Mouse (Mus musculus) fat pad, adult 2 months (tissue): ENCODE data around the gene Cyp27b1.
A peak's percentile ranks its signal among the peaks of the same experiment; 100 is the strongest.

ENCODE experiments used
- DNase-seq: peaks from one replicate; pipeline ENCODE4 v3.0.0-alpha.2; 2011; ENCODE audit warnings: low read depth, low spot score; ENCODE audit errors: extremely low read depth

Gene Cyp27b1

DNA sequence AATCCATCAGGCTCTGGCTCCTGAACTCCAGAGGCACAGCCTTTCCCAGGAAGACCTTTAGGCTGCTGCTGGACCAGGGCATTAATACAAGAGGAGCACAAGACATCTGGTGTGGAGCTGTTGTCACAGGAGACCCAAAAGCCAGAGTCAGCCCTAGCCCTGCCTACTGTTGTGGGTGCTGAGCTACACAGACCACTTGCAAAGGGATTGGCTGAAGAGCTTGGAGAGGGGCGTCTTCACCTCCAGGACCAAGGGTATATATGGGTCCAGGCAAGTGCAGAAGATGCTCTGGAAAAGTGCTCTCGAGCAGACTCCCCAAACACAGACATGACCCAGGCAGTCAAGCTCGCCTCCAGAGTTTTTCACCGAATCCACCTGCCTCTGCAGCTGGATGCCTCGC, at the start of gene Cyp27b1:
Cyp27b1 (plus strand) TSS at position 297 of the 400 bp plus-strand sequence.
- no peak for DNase-seq

DNA sequence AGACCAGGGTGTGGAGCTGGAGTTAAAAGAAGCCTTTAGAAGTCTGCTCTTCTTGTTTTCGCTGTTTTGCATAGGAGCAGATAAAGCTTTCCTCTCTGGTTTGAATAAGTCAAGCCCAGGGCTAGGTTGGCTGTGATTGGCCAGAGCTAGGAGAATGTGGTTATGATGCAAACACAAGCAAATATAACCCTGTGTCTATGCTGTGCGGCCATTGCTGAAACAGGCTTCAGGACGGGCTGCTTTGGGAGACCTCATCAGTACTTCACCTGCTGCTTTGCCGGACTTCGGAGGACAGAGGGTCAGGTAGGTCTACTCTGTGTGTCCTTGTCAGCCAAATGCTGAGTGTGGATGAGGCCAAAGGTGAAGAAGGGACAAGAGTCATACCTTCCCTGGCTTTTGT, 47.5 kb upstream of the Cyp27b1 start, which contains the start of gene Avil:
Avil (plus strand) TSS at position 181 of the 400 bp plus-strand sequence.
- DNase-seq: no peak

DNA sequence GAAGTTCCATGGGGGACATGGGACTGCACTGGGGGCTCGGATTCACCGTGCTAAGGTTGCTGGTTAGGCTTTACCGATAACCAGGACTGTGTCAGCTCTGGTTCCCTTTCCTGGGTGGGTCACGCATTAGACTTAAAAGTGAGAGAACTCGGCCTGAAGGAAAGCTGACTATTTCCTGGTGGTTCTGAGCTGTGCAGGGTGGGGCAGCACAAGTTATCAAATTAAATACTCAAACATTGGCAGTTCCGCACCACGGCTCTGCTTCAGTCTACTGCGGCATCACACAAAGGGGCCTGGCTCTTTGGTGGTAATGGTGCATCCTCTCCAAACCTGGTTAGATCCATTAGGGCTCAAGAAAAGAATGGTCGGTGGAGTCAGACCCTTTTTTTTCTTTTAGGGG, 46.8 kb upstream of the Cyp27b1 start:
- no peak for DNase-seq

DNA sequence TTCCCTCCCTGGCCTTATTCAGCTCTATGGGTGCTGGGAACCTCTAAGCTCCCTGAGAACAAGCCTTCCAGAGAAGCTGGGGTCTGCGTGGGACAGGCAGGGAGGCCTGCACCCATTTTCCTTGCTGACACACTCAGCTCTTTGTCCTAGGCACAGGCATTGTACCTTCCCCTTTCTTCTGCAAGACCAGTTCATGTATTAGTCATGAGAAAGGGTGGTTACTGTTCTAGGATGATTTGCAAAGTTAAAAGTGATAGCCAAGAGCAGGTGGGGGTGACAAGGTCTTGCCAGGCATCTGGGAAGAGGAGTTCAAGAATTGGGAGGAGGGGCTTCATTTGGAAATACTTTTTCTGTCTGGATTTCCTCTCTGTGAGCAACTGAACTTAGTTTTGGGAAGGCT, 46.0 kb upstream of the Cyp27b1 start:
- no peak for DNase-seq

DNA sequence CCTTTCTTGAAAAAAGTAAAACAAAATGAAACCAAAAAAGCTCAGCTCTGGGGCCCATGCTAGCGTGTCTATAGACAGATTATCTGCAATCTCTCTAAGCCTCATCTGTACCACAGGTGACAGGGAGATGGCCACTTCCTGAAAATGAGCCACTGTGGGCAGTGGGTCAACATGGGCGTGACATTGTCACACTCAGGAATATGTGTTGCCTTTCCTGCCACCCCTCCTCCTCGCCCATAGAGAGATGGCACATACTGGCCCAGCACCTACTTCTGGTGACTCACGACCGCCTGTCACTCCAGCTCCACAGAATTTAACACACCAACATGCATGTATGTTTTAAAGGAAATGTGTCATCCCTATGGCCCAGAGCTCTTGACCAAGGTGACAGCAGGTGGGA, 45.3 kb upstream of the Cyp27b1 start:
- no peak for DNase-seq

DNA sequence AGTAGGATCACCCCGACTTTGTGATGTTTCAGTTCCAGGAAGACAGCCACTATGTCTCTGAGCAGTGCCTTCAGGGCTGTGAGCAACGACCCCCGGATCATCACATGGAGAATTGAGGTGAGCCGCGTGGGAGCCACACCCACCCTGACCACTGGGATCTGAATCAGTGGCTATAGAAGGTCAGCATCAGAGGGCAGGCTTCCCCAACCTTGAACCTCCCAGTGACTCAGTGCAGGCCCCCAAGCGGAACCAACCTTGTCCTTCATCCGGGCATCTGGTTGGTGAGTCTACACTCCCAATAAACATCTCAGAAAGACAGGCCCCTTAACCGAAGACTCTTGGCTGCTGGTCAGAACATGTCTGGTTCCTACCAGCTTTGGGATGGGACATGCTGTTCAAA, 44.7 kb upstream of the Cyp27b1 start:
- no peak for DNase-seq

DNA sequence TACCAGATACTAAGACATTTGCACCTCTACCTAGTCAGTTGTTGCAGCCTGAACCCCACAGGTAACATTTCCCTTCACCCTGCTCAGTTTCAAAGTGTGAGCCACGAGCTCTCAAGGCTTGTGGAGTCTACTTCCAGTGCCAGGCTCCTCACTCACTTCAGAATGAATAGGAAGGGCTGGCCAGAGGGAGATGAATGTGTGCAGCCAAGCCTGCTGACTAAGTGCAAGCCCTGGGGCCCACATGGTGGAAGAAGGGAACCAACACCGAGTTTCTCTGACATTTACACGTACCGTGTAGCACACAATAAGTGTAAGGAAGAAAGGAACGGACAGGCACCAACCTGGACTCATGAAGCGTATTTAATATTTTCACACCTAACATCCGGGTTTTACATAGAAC, 44.2 kb upstream of the Cyp27b1 start:
- DNase-seq: no peak

DNA sequence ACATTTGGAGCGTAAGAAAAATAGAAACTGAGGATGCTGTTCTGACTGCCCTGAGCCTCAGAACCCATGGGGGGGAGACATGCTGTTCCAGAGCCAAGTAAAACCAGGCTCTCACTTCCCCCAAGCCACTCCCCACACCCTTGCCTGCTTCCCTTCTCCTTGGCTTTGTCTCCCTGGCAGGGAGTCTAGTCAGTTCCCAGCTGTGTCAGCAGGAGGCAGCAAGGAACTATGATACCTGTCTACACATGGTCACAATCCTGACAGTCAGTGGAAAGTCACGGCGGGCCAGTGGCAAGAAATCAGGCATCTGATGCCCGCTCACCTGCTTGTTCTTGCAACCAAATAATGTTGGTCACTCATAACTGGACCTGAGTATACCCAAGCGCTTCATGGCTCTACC, 31.6 kb upstream of the Cyp27b1 start:
- DNase-seq: no peak

DNA sequence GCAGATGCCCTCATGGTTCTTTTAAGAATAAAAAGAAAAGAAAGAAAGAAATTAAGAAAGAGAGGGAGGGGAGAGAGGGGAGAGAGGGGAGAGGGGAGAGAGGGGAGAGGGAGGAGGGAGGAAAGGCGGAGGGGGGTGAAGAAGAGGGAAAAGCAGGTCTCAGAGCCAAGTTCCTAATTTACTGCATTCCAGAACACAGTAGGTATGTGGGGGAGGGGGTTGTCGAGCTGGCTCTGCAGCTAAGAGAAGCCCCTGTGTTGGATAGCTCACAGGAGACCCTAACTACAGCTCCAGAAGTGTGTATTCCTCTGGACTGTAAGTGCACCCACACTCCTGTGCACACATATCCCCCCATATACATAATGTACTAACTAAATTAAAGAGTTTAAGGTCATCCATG, 31.0 kb upstream of the Cyp27b1 start:
- DNase-seq: no peak

DNA sequence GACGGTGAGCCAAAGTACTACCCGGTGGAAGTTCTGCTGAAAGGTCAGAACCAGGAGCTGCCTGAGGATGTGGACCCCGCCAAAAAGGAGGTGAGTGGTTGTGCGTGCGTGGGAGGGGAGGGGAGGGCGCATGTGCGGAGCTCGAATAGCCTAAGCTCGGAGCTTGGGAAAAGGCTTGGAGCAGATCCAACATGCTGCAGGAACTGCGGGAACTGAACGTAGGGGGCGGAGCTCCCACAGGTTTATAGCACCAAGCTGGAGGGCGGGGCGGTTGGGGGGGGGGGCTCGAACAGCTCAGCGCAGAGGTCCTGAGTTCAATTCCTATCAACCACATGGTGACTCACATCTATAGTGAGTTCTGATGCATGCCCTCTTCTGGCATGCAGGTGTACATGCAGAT, 29.6 kb upstream of the Cyp27b1 start:
- no peak for DNase-seq

DNA sequence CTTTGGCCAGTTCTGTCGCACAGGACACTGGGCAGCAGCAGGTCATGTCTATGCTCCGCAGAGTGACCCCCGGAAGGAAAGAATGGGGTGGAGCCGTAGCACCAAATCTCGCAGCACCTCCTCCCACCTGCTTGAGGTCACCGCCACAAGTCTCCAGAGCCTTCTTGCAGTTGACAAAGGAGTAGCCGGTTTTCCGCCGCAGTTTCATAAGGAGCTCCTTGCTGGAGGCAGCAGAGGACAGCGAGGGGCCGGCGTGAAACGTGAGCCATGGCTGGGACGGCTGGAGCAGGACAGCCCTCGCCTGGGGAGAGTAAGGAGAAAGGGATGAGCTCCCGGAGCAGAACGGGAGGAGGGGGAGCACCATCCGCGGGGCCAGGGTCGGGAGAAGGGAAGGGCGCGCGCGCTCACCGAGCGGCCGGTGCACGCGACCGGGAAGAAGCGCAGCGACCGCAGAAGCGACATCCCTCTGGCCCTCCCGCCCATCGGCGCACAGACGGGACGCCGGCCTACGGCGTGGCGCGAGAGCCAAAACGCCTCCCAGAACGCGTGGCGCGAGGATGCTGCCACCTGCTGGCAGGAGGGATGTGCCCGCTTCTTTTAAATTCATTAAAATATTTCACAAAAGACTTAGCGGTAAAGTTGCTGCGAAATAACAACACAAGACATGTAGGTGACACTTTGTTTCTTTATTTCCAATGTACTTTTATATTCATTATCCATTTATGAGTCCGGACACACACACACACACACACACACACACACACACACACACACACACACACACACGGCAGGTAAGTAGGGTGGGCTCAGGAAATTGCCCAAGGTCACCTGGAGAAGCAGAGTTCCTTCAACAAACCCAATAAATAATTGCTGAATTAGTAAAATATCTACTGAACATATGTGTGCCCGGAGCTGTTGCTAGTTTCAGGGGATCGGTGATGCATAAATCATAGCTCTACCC, 17.4 kb upstream of the Cyp27b1 start, which contains the start of gene Tsfm:
Tsfm (minus strand) TSS at position 505 of the 961 bp plus-strand sequence.
- DNase-seq: peak; percentile 18

DNA sequence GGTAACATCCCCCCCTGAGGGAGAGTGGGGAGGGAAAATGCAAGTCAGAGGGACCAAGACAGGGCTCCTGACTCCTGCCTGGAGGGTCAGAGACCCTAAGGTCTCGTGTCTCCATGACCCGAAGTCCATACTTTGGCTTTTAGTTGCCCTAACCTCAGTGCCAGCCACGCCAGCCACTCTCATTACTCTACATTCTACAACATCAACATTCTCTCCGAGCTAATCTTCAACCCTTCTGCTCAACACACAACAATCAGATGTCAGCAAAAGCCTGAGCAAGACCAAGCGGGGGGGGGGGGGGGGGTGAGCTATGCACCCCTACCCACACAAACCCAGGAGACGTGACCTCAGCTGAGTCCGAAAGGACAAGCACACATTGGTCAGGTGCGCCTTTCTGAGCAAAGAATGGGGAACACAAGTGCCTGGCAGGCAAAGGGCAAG, 14.7 kb upstream of the Cyp27b1 start:
- no peak for DNase-seq

DNA sequence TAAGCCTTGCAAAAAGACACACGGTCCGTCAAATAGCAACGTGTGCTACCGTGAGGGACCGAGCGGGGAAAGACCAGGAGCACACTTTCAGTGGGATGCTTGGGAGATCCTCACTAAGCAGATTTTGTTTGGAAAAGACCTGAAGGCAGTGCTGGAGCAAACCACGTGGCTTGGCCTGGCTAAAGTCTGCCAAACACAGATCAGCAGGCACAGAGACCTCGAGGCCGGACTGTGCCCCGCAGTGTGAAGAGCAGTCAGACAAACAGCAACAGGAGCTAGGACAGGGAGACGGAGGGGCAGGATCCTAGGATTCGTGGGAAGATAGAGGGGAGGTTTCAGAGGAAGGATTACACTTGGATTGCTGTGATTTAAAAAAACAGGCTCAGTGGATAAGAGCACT, 11.8 kb upstream of the Cyp27b1 start:
- no peak for DNase-seq

DNA sequence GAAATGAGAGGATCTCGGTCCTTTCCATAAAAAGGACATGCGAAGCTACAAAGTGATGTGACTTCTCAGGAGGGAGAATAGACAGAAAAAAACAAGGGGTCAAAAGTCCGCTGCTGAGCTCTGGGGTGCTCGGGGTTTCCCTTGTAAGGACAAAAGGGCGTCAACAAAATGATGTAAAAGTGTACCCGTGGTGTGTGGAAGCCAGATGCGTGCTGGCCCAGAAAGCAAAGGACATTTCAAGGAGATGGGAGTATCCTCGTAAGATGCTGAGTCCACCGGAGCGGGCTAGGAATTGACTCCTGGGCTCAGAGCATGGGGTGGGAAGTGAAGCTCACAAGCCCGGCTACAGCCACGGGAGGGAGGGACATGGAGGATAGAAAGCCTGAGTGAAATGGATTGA, 10.4 kb upstream of the Cyp27b1 start:
- no peak for DNase-seq

DNA sequence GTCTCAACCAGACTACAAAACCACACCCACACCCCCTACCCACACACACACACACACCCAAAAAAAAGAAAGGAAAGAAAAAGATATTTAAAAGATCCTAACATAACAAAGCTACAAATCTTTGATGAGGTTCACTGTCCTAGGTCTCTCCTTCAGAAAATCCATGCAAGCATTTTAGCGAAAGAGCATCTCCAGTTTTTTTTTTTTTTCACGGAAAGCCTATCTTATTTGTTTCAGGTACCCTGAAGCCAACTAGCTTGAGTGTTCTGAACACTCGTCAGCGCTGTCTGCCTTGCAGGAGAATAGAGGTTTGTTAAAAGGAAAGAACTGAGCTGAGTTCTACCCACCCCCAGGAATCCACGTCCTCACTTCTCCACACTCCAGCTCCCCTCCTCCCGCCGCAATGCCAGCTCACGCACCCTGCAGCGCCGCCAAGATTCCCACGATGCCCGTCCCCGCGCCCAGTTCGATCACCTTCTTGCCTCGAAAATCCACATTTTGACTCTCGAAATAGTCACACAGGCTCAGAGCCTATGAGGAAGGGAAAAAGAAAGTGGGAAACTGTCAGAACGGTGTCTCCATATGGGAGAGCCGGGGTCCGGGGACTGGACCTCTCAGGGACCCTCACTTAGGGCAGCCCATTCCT, 7.4 kb upstream of the Cyp27b1 start:
- no peak for DNase-seq

DNA sequence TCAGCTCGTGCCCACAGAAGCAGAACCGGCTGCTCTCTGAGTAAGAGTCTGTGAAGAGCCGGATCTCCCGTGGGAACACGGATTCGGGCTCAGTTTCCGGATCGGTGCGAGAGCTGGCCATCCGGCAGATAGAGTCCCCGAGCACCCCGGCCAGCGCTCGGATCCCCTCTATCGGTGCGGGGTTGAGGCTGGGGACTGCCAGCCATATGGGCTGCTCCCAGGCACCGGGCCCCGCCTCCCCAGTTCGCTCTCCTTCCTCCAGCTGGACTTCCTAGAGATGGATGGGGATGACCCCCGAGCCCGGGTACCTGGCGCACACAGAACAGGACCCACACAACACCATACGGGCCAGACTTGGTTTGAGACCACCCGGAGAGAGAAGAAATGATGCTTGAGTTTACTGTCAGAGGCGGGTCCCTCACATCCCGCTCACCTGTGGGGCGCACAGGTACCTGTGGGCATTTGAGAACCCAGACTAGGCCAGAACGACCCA, 6.7 kb upstream of the Cyp27b1 start, which contains the start of the genes Mettl1 and Eef1akmt3:
Mettl1 (plus strand) TSS at position 141 of the 493 bp plus-strand sequence.
Eef1akmt3 (minus strand) TSS at position 240 of the 493 bp plus-strand sequence.
- no peak for DNase-seq

DNA sequence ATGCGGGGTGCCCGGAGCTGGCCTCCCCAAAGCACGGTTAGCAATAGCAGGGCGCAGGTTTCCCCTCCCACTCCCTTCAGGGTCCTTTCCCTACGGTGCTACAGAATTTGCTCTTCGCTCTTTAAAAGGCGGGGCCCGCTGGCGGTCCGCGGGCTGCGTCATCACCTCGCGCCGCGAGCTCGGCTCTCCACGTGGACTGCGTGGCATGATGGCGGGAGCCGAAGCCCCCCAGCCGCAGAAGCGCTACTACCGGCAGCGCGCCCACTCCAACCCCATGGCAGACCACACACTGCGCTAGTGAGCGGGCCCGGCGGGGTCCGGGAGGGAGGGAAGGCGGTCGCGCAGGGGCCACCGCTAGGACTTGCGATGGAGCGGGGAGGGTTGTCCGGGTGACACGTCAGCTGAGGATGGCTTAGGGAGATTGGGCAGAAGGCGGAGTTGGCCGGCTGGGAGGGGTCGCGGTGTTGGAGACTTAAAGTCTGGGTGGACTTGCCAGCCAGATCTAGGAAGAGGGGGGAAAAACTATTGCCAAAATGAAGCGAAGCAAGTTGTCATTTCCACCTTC, 6.2 kb upstream of the Cyp27b1 start:
- DNase-seq: no peak

DNA sequence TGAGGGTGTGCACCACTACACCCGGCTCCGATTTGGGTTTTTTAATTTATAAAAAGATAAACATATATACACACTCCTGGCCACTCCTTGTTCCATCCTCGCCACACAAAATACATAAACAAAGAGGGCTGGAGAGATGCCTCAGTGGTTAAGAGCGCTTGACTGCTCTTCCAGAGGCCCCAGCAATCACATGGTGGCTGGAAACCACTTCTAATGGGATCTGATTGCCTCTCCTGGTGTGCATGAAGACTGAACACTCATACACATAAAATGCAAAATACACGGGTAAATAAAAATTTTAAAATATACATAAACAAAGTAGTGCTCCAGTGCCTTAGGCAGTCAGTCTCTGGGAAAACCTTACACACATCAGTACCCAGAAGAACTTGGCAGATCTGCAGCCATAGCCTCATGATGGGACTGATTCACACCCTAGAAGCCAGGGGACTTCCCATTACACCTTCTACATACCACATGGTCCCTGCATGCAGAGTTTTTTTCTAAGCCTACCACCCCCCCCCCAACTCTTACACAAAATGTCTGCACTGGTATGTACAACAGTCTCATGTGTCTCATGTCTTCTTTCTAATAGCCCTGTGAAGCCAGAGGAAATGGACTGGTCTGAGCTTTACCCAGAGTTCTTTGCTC, 5.5 kb upstream of the Cyp27b1 start:
- DNase-seq: no peak

DNA sequence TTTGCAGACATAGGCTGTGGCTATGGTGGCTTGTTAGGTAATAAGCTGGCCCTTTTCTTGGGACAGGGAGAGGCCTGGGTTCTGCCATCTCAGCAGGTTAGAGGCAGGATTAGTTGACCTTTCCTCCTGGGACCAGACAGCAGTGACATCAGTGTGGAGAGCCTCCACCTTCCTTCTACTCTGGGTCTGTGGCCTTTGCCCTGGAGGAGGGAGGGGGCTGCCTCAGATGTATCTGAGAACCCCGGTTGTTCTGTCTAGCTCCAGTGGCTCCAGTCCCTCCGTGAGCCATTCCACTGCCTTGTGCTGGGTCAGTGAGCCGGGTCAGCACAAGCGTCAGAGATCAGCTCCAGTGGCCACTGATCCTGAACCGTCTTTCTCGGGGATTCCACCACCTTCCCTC, 4.9 kb upstream of the Cyp27b1 start:
- DNase-seq: no peak

DNA sequence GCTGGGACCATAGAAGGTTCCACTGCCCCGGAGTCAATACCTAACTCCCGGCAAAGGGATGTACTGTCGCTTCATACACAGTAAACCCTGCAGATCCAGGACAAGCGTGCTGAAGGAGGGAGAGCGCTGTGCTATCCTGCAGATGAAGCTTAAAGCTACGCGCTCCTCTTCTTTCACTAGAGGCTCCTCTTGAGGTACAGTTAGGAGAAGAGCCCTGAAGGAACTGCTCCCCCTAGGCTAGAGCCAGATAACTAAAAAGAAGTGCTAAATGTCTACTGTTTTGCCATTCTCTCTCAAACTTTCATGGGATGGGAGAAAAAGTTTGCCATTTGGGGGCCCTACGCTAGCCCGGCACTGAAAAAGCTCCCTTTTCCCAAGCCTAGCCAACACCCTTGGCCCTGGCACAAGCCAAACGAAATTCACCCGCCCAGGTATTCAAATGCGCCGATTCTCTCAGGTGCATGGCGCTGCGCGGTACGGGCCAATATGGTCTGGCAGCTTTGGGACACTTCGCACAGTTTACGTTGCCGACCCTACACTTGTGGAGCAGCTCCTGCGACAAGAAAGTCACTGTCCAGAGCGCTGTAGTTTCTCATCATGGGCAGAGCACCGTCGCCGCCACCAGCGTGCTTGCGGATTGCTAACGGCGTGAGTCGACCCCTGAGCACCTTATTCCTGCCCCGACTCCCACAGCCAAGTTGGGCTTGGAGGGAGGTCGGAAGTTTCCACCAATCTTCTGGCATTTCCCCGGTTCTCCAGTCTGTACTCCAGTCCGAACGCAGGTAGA, 751 bp downstream of the Cyp27b1 start:
- DNase-seq: no peak
